Mouse (Mus musculus) small intestine, adult 2 months (tissue): ENCODE results near the gene Fto.

Experiments used
- CTCF ChIP-seq: fragments of 200-500 bp; IDR thresholded peaks from 2 replicates; pipeline ENCODE4 v1.5.1; 2012; ENCODE audit warnings: low read depth, mild to moderate bottlenecking, control low read depth, inconsistent platforms, low read length, moderate library complexity, mixed read lengths; ENCODE audit not compliant: insufficient replicate concordance, insufficient read length; ENCODE audit errors: extremely low read depth
- POLR2A ChIP-seq: fragments of 200-500 bp; IDR thresholded peaks from 2 replicates; pipeline ENCODE4 v1.6.1; 2012; ENCODE audit warnings: low read depth, mild to moderate bottlenecking, control low read depth, inconsistent platforms, low read length, moderate library complexity

GRCm38 (mm10) chr8:91532671-91533436, 219.5 kb downstream of the Fto start:
- TF ChIP-seq CTCF (no peak), POLR2A (no peak)
